Mouse (Mus musculus) lung, postnatal 0 days (tissue): Measurements from ENCODE around the gene Npnt.

Experiments
- CTCF ChIP-seq: IDR thresholded peaks from 2 replicates; pipeline ENCODE4 v1.5.1; 2016; ENCODE audit warnings: antibody characterized with exemption, mild to moderate bottlenecking
- EP300 ChIP-seq: IDR thresholded peaks from 2 replicates; pipeline ENCODE4 v1.6.1; 2016; ENCODE audit warnings: antibody characterized with exemption, mild to moderate bottlenecking, control low read depth

DNA sequence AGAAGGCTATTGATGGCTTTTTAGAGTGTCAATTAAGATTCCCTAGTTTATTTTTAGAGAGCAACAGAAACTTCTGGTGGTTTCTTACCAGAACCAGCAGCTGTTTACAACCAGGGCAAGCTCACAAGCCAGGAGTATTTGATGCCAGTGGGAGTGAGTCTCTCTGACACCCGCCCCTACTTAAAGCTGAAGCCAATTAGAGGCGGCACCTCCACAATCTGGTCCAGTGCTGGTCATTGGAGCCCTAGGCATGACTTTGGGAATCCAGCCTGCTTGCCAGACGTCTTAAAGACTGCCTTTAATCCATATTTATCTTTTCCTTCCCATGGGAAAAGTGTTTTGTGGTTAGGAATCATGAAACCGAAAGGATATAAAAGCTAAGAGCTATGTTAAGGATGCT lies 38.4 kb downstream of the Npnt start:
- TF ChIP-seq CTCF (no peak), EP300 (no peak)
